Mouse (Mus musculus) left cerebral cortex, postnatal 4 days (tissue): ENCODE results near the gene Aimp1. TPM values are rescaled to one million over a fixed set of nuclear protein-coding genes. Genes with fewer than 3 reads are reported as not detected.

Experiments used
- total RNA-seq, 2 experiments: library from RNA; stranded (reverse); gene quantifications; 2 replicates each; pipeline ENCODE4 v1.2.3; 2021

Gene Aimp1
- total RNA-seq, 2 experiments from 2014 or later: 56.6 to 61.7 TPM

Other genes with a start within 250 kb of the Aimp1 start
- gene Gimd1, start 54.5 kb downstream of the Aimp1 start, total RNA-seq: not detected
- 10 to 100 TPM; 39.6 to 41.2 TPM for gene Tbck, start 226 bp downstream of the Aimp1 start, total RNA-seq